Mouse (Mus musculus) CH12.LX (cell line): ENCODE results near the gene Cops3.

Source experiments
- CHD2 ChIP-seq: IDR thresholded peaks from 2 replicates; pipeline ENCODE4 v1.6.1; 2011; ENCODE audit warnings: low read length, improper control_type of control experiment
- NELFE ChIP-seq: IDR thresholded peaks from 2 replicates; pipeline ENCODE4 v1.6.1; 2011; ENCODE audit warnings: low read depth, low read length, improper control_type of control experiment
- PAX5 ChIP-seq: IDR thresholded peaks from 2 replicates; pipeline ENCODE4 v1.6.1; 2012; ENCODE audit warnings: low read length, inconsistent platforms, mixed read lengths
- POLR2A ChIP-seq: IDR thresholded peaks from 2 replicates; pipeline ENCODE4 v1.6.1; 2011; ENCODE audit warnings: low read depth, mild to moderate bottlenecking, improper control_type of control experiment, low read length
- ZNF384 ChIP-seq: IDR thresholded peaks from 2 replicates; pipeline ENCODE4 v1.6.1; 2012; ENCODE audit warnings: low read depth, low read length, improper control_type of control experiment, inconsistent platforms

DNA sequence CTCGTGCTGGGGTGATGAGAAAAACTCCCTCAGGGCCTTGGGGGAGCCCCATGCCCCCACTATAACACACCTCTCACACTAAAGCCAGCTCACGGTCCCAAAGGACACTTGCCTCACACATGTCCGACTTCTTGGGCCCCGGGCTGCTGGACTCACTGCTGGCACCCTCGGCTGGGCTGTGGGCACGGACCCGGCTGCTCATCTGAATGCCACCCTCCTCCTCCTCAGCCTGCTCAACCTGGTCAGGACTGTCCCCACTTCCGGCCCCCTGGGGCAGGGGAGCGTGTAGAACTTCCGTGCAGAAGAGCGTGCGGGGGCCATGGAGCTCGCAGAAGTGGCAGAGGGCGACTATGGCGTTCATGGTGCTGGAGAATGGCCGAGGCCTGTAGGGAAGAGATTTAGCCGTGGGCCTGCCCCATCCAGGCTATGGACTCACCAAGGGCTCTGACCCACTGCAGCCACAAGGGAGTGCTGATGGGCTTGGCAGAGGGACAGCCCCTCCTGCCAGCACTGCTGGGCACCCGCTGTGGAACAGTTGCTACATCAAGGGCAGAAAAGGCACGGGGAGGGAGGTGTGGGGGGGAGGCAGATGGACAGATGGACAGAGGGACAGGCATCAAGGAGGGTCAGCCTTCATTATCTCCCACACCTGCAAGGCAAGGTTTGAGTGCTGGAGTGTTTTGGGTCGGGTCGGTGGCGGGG is 35.1 kb downstream of the Cops3 start:
- TF ChIP-seq POLR2A = no peak
- no peak for TF ChIP-seq CHD2
- TF ChIP-seq PAX5 = no peak
- TF ChIP-seq NELFE = no peak
- no peak for TF ChIP-seq ZNF384
